Mouse (Mus musculus) T-cell, adult 66 days (primary cell): ENCODE measurements around the gene Gm2075. TPM values are rescaled to one million over a fixed set of nuclear protein-coding genes. Genes with fewer than 3 reads are reported as not detected.

Experiments used
- total RNA-seq, 2 experiments: library from RNA; stranded (reverse); gene quantifications; 3 replicates in 1 of 2; 4 replicates in 1 of 2; pipeline ENCODE4 v1.2.4; 2023

Gene Gm2075
- total RNA-seq, result not detected

GRCm38 (mm10) chr12:88011548-88011947, at the start of gene Gm2075:
Gene Gm2075, plus strand, starts transcription at chr12:88011848.

GRCm38 (mm10) chr12:88018671-88019070, 7.0 kb downstream of the Gm2075 start, which contains the start of gene Gm6803:
Gene Gm6803, minus strand, starts transcription at chr12:88018771.

GRCm38 (mm10) chr12:88026704-88027103, 15.1 kb downstream of the Gm2075 start, which contains the start of gene Gm2056:
Gene Gm2056, plus strand, starts transcription at chr12:88027004.

Other genes with a start within 250 kb of the Gm2075 start
- not detected for gene Gm21319, start 236.1 kb upstream of the Gm2075 start, total RNA-seq
- gene Gm21936, start 216.3 kb upstream of the Gm2075 start, total RNA-seq, result not detected
- not detected for gene BB287469, start 195.3 kb upstream of the Gm2075 start, total RNA-seq
- gene Gm2001, start 169.5 kb upstream of the Gm2075 start, total RNA-seq, result not detected
- gene Gm2016, start 137.8 kb upstream of the Gm2075 start, total RNA-seq, result not detected
- gene Gm2022, start 116.5 kb upstream of the Gm2075 start, total RNA-seq, result not detected
- not detected for gene Gm2035, start 92.0 kb upstream of the Gm2075 start, total RNA-seq
- gene Gm2042, start 57.8 kb upstream of the Gm2075 start, total RNA-seq, result not detected
- gene Gm6803, start 6.9 kb downstream of the Gm2075 start, total RNA-seq, result not detected
- gene Gm2056, start 15.2 kb downstream of the Gm2075 start, total RNA-seq, result not detected
- gene Gm16368, start 71.8 kb downstream of the Gm2075 start, total RNA-seq, result not detected
- not detected for gene Gm10436, start 170.3 kb downstream of the Gm2075 start, total RNA-seq
- not detected for gene Gm8332, start 238.3 kb downstream of the Gm2075 start, total RNA-seq